Mouse (Mus musculus) liver, postnatal 0 days (tissue): ENCODE results near the gene Nol4l. TPM values are rescaled to one million over a fixed set of nuclear protein-coding genes. Genes with fewer than 3 reads are reported as not detected.
A peak's percentile ranks its signal among the peaks of the same experiment; 100 is the strongest.

Experiments used
- ATAC-seq: fragments of 200-750 bp; cut with Nextera tagmentation; 2 replicates; pipeline ENCODE4 v1.8.0; 2017; ENCODE audit warnings: mild to moderate bottlenecking, moderate library complexity
- DNase-seq: peaks from one replicate; pipeline ENCODE4 v3.0.0-alpha.2; 2016
- H3K27ac ChIP-seq: fragments of 300-500 bp; sonication (generic); 2 replicates; pipeline ENCODE4 v1.5.1; 2014; ENCODE audit warnings: antibody characterized with exemption, moderate library complexity, mild to moderate bottlenecking, low read depth
- H3K27me3 ChIP-seq: fragments of 300-500 bp; sonication (generic); 2 replicates; pipeline ENCODE4 v1.6.1; 2014; ENCODE audit warnings: low read length, control low read depth, mixed read lengths; ENCODE audit not compliant: insufficient read depth
- H3K36me3 ChIP-seq: fragments of 300-500 bp; sonication (generic); replicated peaks from 2 replicates; pipeline ENCODE4 v1.6.1; 2014; ENCODE audit warnings: mild to moderate bottlenecking, control low read depth, low read length, moderate library complexity, mixed read lengths; ENCODE audit not compliant: insufficient read depth
- H3K4me1 ChIP-seq: fragments of 300-500 bp; sonication (generic); 2 replicates; pipeline ENCODE4 v1.6.1; 2014; ENCODE audit warnings: antibody characterized with exemption, mild to moderate bottlenecking, control low read depth; ENCODE audit not compliant: insufficient read depth
- H3K4me2 ChIP-seq: fragments of 300-500 bp; sonication (generic); 2 replicates; pipeline ENCODE4 v1.6.1; 2014; ENCODE audit warnings: low read depth, mild to moderate bottlenecking, low read length, moderate library complexity, mixed read lengths
- H3K4me3 ChIP-seq: fragments of 300-500 bp; sonication (generic); 2 replicates; pipeline ENCODE4 v1.5.1; 2014; ENCODE audit warnings: low read depth, low read length
- H3K9ac ChIP-seq: fragments of 300-500 bp; sonication (generic); replicated peaks from 2 replicates; pipeline ENCODE4 v1.6.1; 2014; ENCODE audit warnings: mild to moderate bottlenecking, moderate library complexity
- H3K9me3 ChIP-seq: fragments of 300-500 bp; sonication (generic); 2 replicates; pipeline ENCODE4 v1.6.1; 2016; ENCODE audit warnings: mild to moderate bottlenecking, control low read depth, low read length, mixed read lengths
- CTCF ChIP-seq: sonication (generic); IDR thresholded peaks from 2 replicates; pipeline ENCODE4 v1.5.1; 2016; ENCODE audit warnings: antibody characterized with exemption, low read depth
- EP300 ChIP-seq: IDR thresholded peaks from 2 replicates; pipeline ENCODE4 v1.6.1; 2016; ENCODE audit warnings: antibody characterized with exemption, low read depth, mild to moderate bottlenecking
- WGBS: fragments of 180-500 bp; shearing (Covaris S2); extraction: QIAGEN DNeasy Blood & Tissue Kit; methylation state at CpG from one replicate; pipeline ENCODE4 v1.1.7; 2014; ENCODE audit not compliant: insufficient replicate concordance; 5-methylcytosine and 5-hydroxymethylcytosine counted together
- polyA plus RNA-seq: library from polyadenylated mRNA; unstranded; fragments of >200 nt; fragmentation: Nextera tagmentation; extraction: Ambion mirVana; gene quantifications from 2 replicates; pipeline ENCODE4 v1.2.1, GENCODE M21; 2015

The Nol4l gene
- polyA plus RNA-seq, 1 experiment from 2014 or later: 1.7 TPM

GRCm38 (mm10) chr2:153442720-153443119 is 87.1 kb downstream of the Nol4l start:
- H3K4me3 ChIP-seq: peak overlapping the region; percentile 63; the same call in 1 of the 2 replicates

GRCm38 (mm10) chr2:153441228-153441627 is 88.5 kb downstream of the Nol4l start:
- no peak overlapping the region for H3K9ac ChIP-seq
- H3K36me3 ChIP-seq: no peaks in the 10 kb centered on the region
- H3K9me3 ChIP-seq: no peaks in the 10 kb centered on the region
- H3K27me3 ChIP-seq: peaks cover 14% of the 10 kb centered on the region
- 67% methylated on average over 3 of the region's 3 CpGs for WGBS
- ATAC-seq (no peak), DNase-seq (no peak)
- 0 out of 2 replicates have a peak overlapping the region, but pooled peaks have one; percentile 11 for H3K27ac ChIP-seq
- peaks cover 50% of the 10 kb centered on the region for H3K4me1 ChIP-seq
- H3K4me3 ChIP-seq: no peak overlapping the region
- H3K4me2 ChIP-seq: no peak overlapping the region
- TF ChIP-seq CTCF (no peak), EP300 (no peak)

More at GRCm38 (mm10) chr2:153442720-153443119, 87.1 kb downstream of the Nol4l start:
- Histone ChIP-seq H3K9me3 (no peaks in the 10 kb centered on the region), H3K27ac (no peak overlapping the region), H3K36me3 (no peaks in the 10 kb centered on the region), H3K9ac (0 out of 2 replicates have a peak overlapping the region, but pooled peaks have one; percentile 61), H3K4me1 (peaks cover 40% of the 10 kb centered on the region), H3K27me3 (peaks cover 14% of the 10 kb centered on the region), H3K4me2 (peak overlapping the region; percentile 99)
- no peak for TF ChIP-seq CTCF
- no peak for TF ChIP-seq EP300
- DNase-seq (peak; percentile 13), ATAC-seq (no peak)
- WGBS: 44% methylated on average over 5 of the region's 5 CpGs

GRCm38 (mm10) chr2:153440755-153441154 is 89.0 kb downstream of the Nol4l start:
- no peak overlapping the region for H3K27ac ChIP-seq
- DNase-seq: no peak
- TF ChIP-seq EP300 (no peak), CTCF (no peak)

GRCm38 (mm10) chr2:153437306-153437659 is 92.5 kb downstream of the Nol4l start:
- ATAC-seq: no peak
- no peak for TF ChIP-seq EP300
- no peak for TF ChIP-seq CTCF
- peak overlapping the region; percentile 59 for H3K27ac ChIP-seq
- no peak for DNase-seq
- H3K4me1 ChIP-seq: peaks cover 43% of the 10 kb centered on the region
- peak overlapping the region; percentile 31; the same call in 1 of the 2 replicates for H3K9ac ChIP-seq
- no peaks in the 10 kb centered on the region for H3K27me3 ChIP-seq
- H3K4me3 ChIP-seq: no peak overlapping the region
- H3K9me3 ChIP-seq: no peaks in the 10 kb centered on the region
- no peak overlapping the region for H3K4me2 ChIP-seq
- 54% methylated on average over 2 of the region's 2 CpGs for WGBS
- no peaks in the 10 kb centered on the region; the same call in 1 of the 2 replicates for H3K36me3 ChIP-seq

More at GRCm38 (mm10) chr2:153440755-153441154, 89.0 kb downstream of the Nol4l start:
- no peak for ATAC-seq
- no peaks in the 10 kb centered on the region for H3K9me3 ChIP-seq
- peaks cover 51% of the 10 kb centered on the region for H3K4me1 ChIP-seq
- no peak overlapping the region for H3K9ac ChIP-seq
- H3K4me3 ChIP-seq: no peak overlapping the region
- 49% methylated on average over 2 of the region's 2 CpGs for WGBS
- peaks cover 14% of the 10 kb centered on the region for H3K27me3 ChIP-seq
- no peak overlapping the region; the same call in 1 of the 2 replicates for H3K4me2 ChIP-seq
- no peaks in the 10 kb centered on the region for H3K36me3 ChIP-seq

GRCm38 (mm10) chr2:153436641-153437305 is 93.0 kb downstream of the Nol4l start:
- Histone ChIP-seq H3K9ac (peak overlapping the region; percentile 31; the same call in 1 of the 2 replicates), H3K36me3 (no peaks in the 10 kb centered on the region; the same call in 1 of the 2 replicates), H3K4me2 (peak overlapping the region; percentile 19; the same call in 1 of the 2 replicates), H3K9me3 (no peaks in the 10 kb centered on the region), H3K27ac (peak overlapping the region; percentile 59), H3K4me3 (no peak overlapping the region), H3K27me3 (no peaks in the 10 kb centered on the region), H3K4me1 (peaks cover 40% of the 10 kb centered on the region)
- TF ChIP-seq EP300 (no peak), CTCF (no peak)
- DNase-seq (peak; percentile 50), ATAC-seq (peak; percentile 39)
- WGBS: 46% methylated on average over 6 of the region's 6 CpGs

- WGBS: 66% methylated on average over 9 of the region's 9 CpGs
- no peaks in the 10 kb centered on the region; the same call in 1 of the 2 replicates for H3K36me3 ChIP-seq
- DNase-seq (no peak), ATAC-seq (peak; percentile 48)
- no peak for TF ChIP-seq EP300
- no peak for TF ChIP-seq CTCF
- peaks cover 38% of the 10 kb centered on the region for H3K4me1 ChIP-seq
- H3K27ac ChIP-seq: peak overlapping the region; percentile 59
- H3K9me3 ChIP-seq: no peaks in the 10 kb centered on the region
- no peak overlapping the region for H3K4me2 ChIP-seq
- H3K9ac ChIP-seq: no peak overlapping the region
- no peak overlapping the region for H3K4me3 ChIP-seq
- no peaks in the 10 kb centered on the region for H3K27me3 ChIP-seq
Measured at GRCm38 (mm10) chr2:153434880-153435831, 94.6 kb downstream of the Nol4l start.
